Mouse (Mus musculus) thymus, adult 2 months (tissue): ENCODE data around the gene Zfand2b. TPM values are rescaled to one million over a fixed set of nuclear protein-coding genes. Genes with fewer than 3 reads are reported as not detected.

Source experiments
- DNase-seq: peaks from one replicate; pipeline ENCODE4 v3.0.0; 2021
- H3K27ac ChIP-seq: fragments of 200-500 bp; 2 replicates; pipeline ENCODE4 v1.5.1; 2012; ENCODE audit warnings: low read length, control low read depth; ENCODE audit not compliant: control insufficient read depth, insufficient read depth
- H3K27me3 ChIP-seq: fragments of 200-500 bp; 2 replicates; pipeline ENCODE4 v1.6.1; 2012; ENCODE audit warnings: mild to moderate bottlenecking, low read length, moderate library complexity, mixed read lengths; ENCODE audit not compliant: control insufficient read depth, insufficient read depth
- H3K36me3 ChIP-seq: fragments of 200-500 bp; 2 replicates; pipeline ENCODE4 v1.6.1; 2012; ENCODE audit warnings: mild to moderate bottlenecking, low read length, moderate library complexity; ENCODE audit not compliant: control insufficient read depth, insufficient read depth
- H3K4me1 ChIP-seq: fragments of 200-500 bp; replicated peaks from 2 replicates; pipeline ENCODE4 v1.6.1; 2012; ENCODE audit warnings: low read length; ENCODE audit not compliant: control insufficient read depth, insufficient read depth
- H3K4me3 ChIP-seq: fragments of 200-500 bp; 2 replicates; pipeline ENCODE4 v1.5.1; 2012; ENCODE audit warnings: mild to moderate bottlenecking, low read length, control low read depth, moderate library complexity; ENCODE audit not compliant: control insufficient read depth, insufficient read depth
- CTCF ChIP-seq: fragments of 200-500 bp; IDR thresholded peaks from 2 replicates; pipeline ENCODE4 v1.5.1; 2012; ENCODE audit warnings: mild to moderate bottlenecking, control low read depth, low read length, moderate library complexity, borderline replicate concordance; ENCODE audit not compliant: control insufficient read depth, poor library complexity, insufficient read depth; ENCODE audit errors: extremely low read depth
- POLR2A ChIP-seq: fragments of 200-500 bp; IDR thresholded peaks from 2 replicates; pipeline ENCODE4 v1.6.1; 2012; ENCODE audit warnings: mild to moderate bottlenecking, low read length, control low read depth, moderate library complexity; ENCODE audit not compliant: control insufficient read depth, poor library complexity, insufficient read depth; ENCODE audit errors: extremely low read depth
- WGBS: fragments of 180-500 bp; shearing (Covaris S2); methylation state at CpG from one replicate; pipeline ENCODE4 v1.1.7; 2018; 5-methylcytosine and 5-hydroxymethylcytosine counted together
- polyA plus RNA-seq: library from polyadenylated mRNA; depleted of rRNA; stranded (reverse); fragments of >200 nt; gene quantifications from 2 replicates; pipeline ENCODE4 v1.2.3, GENCODE M21; 2012

The Zfand2b gene
- polyA plus RNA-seq, 1 experiment, result 106 TPM

DNA sequence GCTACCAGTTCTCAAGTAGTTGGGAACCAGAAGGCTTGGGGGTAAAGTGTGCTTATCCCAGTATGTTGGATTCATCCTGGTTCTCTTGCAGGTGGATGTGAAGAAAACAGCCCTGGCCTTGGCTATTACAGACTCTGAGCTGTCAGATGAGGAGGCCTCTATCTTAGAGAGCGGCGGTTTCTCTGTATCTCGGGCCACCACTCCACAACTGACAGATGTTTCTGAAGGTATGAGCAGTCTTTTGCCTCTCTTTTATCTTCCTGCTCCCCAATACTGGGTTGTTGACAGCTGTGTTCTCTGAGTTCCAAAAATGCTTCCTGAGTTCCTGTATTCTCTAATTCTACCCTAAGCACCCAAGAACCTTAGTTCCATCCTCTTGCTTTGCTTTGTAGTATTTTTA is 22.9 kb upstream of the Zfand2b start:
- WGBS, result 94% methylated on average over 3 of the region's 3 CpGs
- no peak for TF ChIP-seq POLR2A
- no peak for TF ChIP-seq CTCF
- H3K27ac ChIP-seq, result no peak overlapping the region
- no peaks in the 10 kb centered on the region for H3K27me3 ChIP-seq
- no peak overlapping the region for H3K4me3 ChIP-seq
- peaks cover 7% of the 10 kb centered on the region for H3K4me1 ChIP-seq
- peaks cover 24% of the 10 kb centered on the region for H3K36me3 ChIP-seq
- DNase-seq, result no peak

DNA sequence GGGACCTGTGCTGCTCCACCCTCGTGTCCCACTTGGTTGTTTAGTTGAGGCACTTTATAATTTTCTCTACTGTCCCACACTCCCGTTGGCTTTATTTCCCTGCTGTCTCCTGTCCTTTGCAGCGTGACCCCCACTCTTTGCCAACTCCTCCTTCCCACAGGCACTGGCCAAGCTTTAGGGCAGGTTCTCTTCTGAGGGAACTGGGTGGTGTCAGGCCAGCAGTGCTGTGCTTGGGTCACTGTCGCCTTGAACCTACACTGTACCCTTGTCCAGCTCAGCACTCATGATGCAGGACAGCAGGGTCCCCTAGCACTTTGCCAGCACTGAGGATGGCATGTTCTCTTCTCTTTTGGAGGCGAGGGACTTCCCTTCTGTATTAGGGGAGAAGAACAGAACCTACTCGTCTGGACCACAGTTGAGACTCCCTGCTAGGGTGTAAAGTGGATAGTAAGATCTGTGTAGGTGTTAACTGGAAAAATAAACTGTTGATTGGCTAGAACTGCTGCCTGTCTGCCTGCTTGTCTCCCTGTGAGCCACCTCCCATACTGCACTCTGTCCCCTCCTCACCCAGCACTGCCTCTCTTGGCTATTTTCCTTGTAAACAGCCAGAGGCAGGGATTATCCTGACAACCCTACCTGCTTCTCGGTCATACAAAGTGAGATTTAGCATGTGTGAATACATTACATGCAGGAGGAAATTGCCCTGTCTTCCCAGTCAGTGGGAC is 20.9 kb upstream of the Zfand2b start:
- WGBS, result 95% methylated on average over 7 of the region's 7 CpGs
- Histone ChIP-seq H3K4me1 (peaks cover 3% of the 10 kb centered on the region; the same call in 1 of the 2 replicates), H3K27ac (no peak overlapping the region), H3K36me3 (peaks cover 24% of the 10 kb centered on the region), H3K4me3 (no peak overlapping the region), H3K27me3 (no peaks in the 10 kb centered on the region)
- no peak for DNase-seq
- TF ChIP-seq CTCF (no peak), POLR2A (no peak)

DNA sequence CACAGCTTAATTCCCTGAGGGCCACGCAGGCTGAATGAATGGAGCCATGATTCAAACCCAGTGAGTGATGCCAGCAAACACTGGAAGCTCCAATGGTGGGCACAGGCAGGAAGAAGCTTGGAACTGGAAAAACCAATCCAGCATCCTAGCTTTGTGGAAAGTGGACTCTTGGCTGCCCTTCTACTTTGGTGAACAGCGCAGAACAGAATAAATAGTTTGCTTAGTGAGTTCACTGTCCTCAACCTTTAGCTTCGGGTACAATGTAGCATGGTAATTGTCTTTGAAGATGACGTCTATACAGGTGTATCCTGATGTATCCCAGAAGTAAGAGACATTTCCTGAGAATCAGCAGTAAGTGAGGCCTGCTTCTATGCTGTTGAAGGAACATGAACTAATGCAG is 19.7 kb upstream of the Zfand2b start:
- Histone ChIP-seq H3K4me3 (no peak overlapping the region), H3K36me3 (peaks cover 24% of the 10 kb centered on the region), H3K27ac (no peak overlapping the region), H3K27me3 (no peaks in the 10 kb centered on the region), H3K4me1 (no peaks in the 10 kb centered on the region)
- 98% methylated on average over 4 of the region's 4 CpGs for WGBS
- no peak for TF ChIP-seq CTCF
- TF ChIP-seq POLR2A, result no peak
- no peak for DNase-seq

DNA sequence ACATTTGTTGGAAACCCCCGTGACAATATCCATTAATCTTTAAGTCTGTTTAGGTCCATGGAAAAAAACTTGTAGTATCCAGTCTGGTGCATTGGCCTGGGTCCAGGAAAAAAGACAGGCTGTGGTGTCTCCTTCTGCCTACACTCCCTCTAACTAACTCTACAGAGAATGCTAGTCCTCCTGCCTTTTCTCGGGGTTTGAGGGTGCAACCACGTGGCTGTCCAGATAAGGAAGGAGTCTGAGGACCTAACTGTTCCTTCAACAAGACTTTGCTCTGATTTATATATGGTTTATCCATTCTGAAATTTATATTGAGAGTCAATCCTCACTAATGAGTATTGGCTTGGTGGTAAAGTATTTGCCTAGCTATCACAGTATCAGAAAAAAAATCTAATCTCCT is 12.6 kb upstream of the Zfand2b start:
- 67% methylated on average over 3 of the region's 3 CpGs for WGBS
- H3K27me3 ChIP-seq, result no peaks in the 10 kb centered on the region

GRCm38 (mm10) chr1:75158990-75159389 is 9.5 kb upstream of the Zfand2b start:
- H3K4me1 ChIP-seq, result no peaks in the 10 kb centered on the region
- no peak overlapping the region for H3K27ac ChIP-seq
- no peak for DNase-seq
- TF ChIP-seq POLR2A (no peak), CTCF (no peak)
- no peak overlapping the region for H3K4me3 ChIP-seq
- no peaks in the 10 kb centered on the region for H3K27me3 ChIP-seq
- no peaks in the 10 kb centered on the region for H3K36me3 ChIP-seq

More for the DNA sequence above, 12.6 kb upstream of the Zfand2b start:
- no peaks in the 10 kb centered on the region for H3K4me1 ChIP-seq
- DNase-seq, result no peak
- H3K36me3 ChIP-seq, result no peaks in the 10 kb centered on the region
- H3K27ac ChIP-seq, result no peak overlapping the region
- no peak overlapping the region for H3K4me3 ChIP-seq
- TF ChIP-seq CTCF (no peak), POLR2A (no peak)

GRCm38 (mm10) chr1:75159540-75160255 is 8.7 kb upstream of the Zfand2b start:
- H3K27ac ChIP-seq, result no peak overlapping the region
- WGBS, result 89% methylated on average over 5 of the region's 5 CpGs

DNA sequence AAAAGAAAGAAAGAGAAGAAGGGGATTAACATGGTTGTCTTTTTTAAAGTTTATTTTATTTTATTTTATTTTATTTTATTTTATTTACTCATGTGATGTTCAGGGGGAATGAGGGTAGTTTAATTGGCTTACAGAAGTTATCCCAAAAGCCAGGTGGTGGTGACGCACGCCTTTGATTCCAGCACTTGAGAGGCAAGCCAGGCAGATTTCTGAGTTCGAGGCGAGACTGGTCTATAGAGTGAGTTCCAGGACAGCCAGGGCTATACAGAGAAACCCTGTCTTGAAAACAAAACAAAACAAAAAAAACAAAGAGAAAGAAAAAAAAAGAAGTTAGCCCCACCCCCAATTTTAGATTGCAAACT is 8.2 kb upstream of the Zfand2b start:
- DNase-seq, result no peak
- Histone ChIP-seq H3K4me1 (no peaks in the 10 kb centered on the region), H3K27ac (no peak overlapping the region), H3K27me3 (no peaks in the 10 kb centered on the region), H3K4me3 (no peak overlapping the region), H3K36me3 (no peaks in the 10 kb centered on the region)
- no peak for TF ChIP-seq POLR2A
- TF ChIP-seq CTCF, result no peak
- 97% methylated on average over 4 of the region's 4 CpGs for WGBS

More at GRCm38 (mm10) chr1:75159540-75160255, 8.7 kb upstream of the Zfand2b start:
- TF ChIP-seq CTCF (no peak), POLR2A (no peak)
- H3K4me1 ChIP-seq, result no peaks in the 10 kb centered on the region
- no peak for DNase-seq
- no peak overlapping the region for H3K4me3 ChIP-seq
- H3K27me3 ChIP-seq, result no peaks in the 10 kb centered on the region
- no peaks in the 10 kb centered on the region for H3K36me3 ChIP-seq
